Mouse (Mus musculus) heart, embryonic 11.5 days (tissue): ENCODE results near the gene Fkbp8. TPM values are rescaled to one million over a fixed set of nuclear protein-coding genes. Genes with fewer than 3 reads are reported as not detected.
A peak's percentile ranks its signal among the peaks of the same experiment; 100 is the strongest.
"Not testable (repeated sequence)": the region's sequence is repeated elsewhere in the genome, so short reads cannot be mapped to it uniquely, and the experiment has no call there.

ENCODE experiments used
- ATAC-seq: fragments of 200-750 bp; cut with Nextera tagmentation; replicated peaks from 2 replicates; pipeline ENCODE4 v1.8.0; 2017; ENCODE audit warnings: moderate library complexity; ENCODE audit not compliant: insufficient number of reproducible peaks, low FRiP score, low TSS enrichment
- H3K27ac ChIP-seq: fragments of 300-500 bp; sonication (generic); 2 replicates; pipeline ENCODE4 v1.5.1; 2014; ENCODE audit warnings: mild to moderate bottlenecking, low read depth, low read length
- H3K27me3 ChIP-seq: fragments of 300-500 bp; sonication (generic); 2 replicates; pipeline ENCODE4 v1.6.1; 2014; ENCODE audit warnings: mild to moderate bottlenecking, low read length, mixed read lengths; ENCODE audit not compliant: control insufficient read depth, insufficient read depth
- H3K36me3 ChIP-seq: fragments of 300-500 bp; sonication (generic); 2 replicates; pipeline ENCODE4 v1.6.1; 2014; ENCODE audit warnings: mild to moderate bottlenecking, low read length, moderate library complexity, mixed read lengths; ENCODE audit not compliant: control insufficient read depth, insufficient read depth
- H3K4me1 ChIP-seq: fragments of 300-500 bp; sonication (generic); 2 replicates; pipeline ENCODE4 v1.6.1; 2014; ENCODE audit warnings: low read length; ENCODE audit not compliant: control insufficient read depth, insufficient read depth
- H3K4me2 ChIP-seq: fragments of 300-500 bp; sonication (generic); 2 replicates; pipeline ENCODE4 v1.6.1; 2014; ENCODE audit warnings: mild to moderate bottlenecking, moderate library complexity
- H3K4me3 ChIP-seq: fragments of 300-500 bp; sonication (generic); 2 replicates; pipeline ENCODE4 v1.5.1; 2014; ENCODE audit warnings: low read depth, low read length
- H3K9ac ChIP-seq: fragments of 300-500 bp; sonication (generic); 2 replicates; pipeline ENCODE4 v1.6.1; 2014; ENCODE audit warnings: mild to moderate bottlenecking, low read depth, low read length, moderate library complexity
- H3K9me3 ChIP-seq: fragments of 300-500 bp; sonication (generic); replicated peaks from 2 replicates; pipeline ENCODE4 v1.6.1; 2016; ENCODE audit warnings: low read length; ENCODE audit not compliant: control insufficient read depth
- WGBS: fragments of 180-500 bp; shearing (Covaris S2); extraction: QIAGEN DNeasy Blood & Tissue Kit; methylation state at CpG from one replicate; pipeline ENCODE4 v1.1.7; 2014; ENCODE audit not compliant: insufficient replicate concordance; 5-methylcytosine and 5-hydroxymethylcytosine counted together
- polyA plus RNA-seq: library from polyadenylated mRNA; unstranded; fragments of >200 nt; fragmentation: Nextera tagmentation; extraction: Ambion mirVana; gene quantifications from 2 replicates; pipeline ENCODE4 v1.2.1, GENCODE M21; 2014

Fkbp8 gene
- polyA plus RNA-seq, 1 experiment from 2014 or later = 212 TPM

DNA sequence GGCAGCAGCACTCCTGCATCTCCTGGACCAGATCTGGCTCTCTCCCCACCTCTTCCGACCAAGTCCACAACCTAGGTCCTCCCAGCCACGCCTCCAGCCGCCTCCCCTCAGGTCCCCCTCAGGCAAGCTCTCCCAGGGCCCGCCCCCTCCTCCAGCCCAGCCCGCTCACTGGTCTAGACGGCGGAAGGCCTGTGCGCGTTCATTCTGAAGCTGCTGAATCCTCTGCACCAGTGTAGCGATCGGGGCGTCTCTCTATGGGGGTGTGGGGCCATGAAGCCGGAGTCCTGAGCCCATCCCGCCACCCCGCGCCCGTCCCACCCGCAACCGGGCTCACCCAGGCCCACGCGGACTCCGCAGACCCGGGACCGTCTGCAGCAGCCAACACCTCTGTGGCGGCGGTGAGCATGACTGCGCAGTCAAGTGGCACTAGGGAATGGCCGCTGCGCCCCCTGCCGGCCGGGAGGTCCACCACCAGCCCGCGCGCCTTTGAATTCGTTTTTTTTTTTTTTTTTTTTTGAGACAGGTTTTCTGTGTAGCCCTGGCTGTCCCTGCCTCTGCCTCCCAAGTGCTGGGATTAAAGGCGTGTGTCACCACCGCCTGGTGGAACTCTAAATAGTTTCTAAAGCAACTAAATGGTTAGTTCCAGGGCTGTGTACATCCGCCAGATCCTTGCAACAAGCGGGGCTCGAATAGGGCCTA is 21.0 kb upstream of the Fkbp8 start, which contains the start of gene Rex1bd:
Gene Rex1bd (minus strand): TSS at position 425 of the 699 bp plus-strand sequence.
- peak; percentile 86 for ATAC-seq
- Histone ChIP-seq H3K27ac (peak within 1 kb of the TSS; percentile 87), H3K36me3 (peaks cover 10% of the 10 kb centered on the region), H3K9ac (peak within 1 kb of the TSS; percentile 89), H3K4me3 (peak within 1 kb of the TSS; percentile 73), H3K4me2 (peak within 1 kb of the TSS; percentile 89), H3K9me3 (no peaks in the 10 kb centered on the region), H3K4me1 (peaks cover 35% of the 10 kb centered on the region), H3K27me3 (peaks cover 27% of the 10 kb centered on the region)
- 2% methylated on average over 40 of the region's 40 CpGs for WGBS

DNA sequence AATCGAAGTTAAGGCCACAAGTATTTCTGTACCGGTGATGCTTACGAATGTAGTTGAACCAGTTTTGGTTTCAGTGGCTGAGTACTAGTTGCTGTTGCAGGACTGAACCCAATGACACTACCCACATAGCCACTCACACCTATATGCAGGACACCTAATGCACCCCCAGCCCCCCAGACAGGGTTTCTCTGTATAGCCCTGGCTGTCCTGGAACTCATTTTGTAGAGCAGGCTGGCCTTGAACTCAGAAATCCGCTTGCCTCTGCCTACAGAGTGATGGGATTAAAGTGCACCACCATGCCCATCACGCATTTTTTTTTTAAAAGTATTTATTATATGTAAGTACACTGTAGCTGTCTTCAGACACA is 20.5 kb upstream of the Fkbp8 start:
- H3K4me1 ChIP-seq = peaks cover 31% of the 10 kb centered on the region
- ATAC-seq = no peak
- peak overlapping the region; percentile 30 for H3K4me2 ChIP-seq

DNA sequence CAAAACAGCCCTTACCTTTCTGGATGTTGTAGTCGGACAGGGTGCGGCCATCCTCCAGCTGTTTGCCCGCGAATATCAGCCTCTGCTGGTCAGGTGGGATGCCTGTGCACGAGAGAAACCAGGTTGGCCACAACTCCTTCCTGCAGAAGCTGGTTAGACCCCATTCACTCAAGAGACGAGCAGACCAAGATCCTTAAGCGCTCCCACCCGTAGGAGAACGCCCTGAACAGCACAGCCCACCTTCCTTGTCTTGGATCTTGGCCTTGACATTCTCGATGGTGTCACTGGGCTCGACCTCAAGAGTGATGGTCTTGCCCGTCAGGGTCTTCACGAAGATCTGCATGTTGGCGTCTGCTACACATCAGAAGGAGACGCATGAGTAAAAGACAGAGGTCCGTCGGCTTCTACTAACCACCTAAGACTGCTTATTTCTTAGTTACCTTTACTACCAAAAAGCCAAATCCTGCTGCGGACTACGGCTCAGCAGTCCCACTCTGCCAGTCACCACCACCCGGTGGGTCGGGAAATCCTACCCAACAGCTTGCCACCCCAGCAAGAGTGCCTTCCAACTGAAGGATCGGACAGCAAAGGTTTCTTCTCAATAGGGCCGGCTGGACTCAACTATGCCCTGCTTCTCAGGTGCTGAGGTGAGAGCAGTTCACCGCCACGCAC is 18.1 kb upstream of the Fkbp8 start:
- WGBS = 9% methylated on average over 25 of the region's 25 CpGs
- ATAC-seq = no peak
- peaks cover 10% of the 10 kb centered on the region for H3K36me3 ChIP-seq
- peak overlapping the region; percentile 93 for H3K4me2 ChIP-seq
- peak overlapping the region; percentile 97 for H3K27ac ChIP-seq
- H3K4me1 ChIP-seq = peaks cover 19% of the 10 kb centered on the region
- H3K9ac ChIP-seq = peak overlapping the region; percentile 100
- peaks cover 2% of the 10 kb centered on the region; the same call in 1 of the 2 replicates for H3K27me3 ChIP-seq
- no peaks in the 10 kb centered on the region for H3K9me3 ChIP-seq
- H3K4me3 ChIP-seq = peak overlapping the region; percentile 97

More for the DNA sequence above, 20.5 kb upstream of the Fkbp8 start:
- peaks cover 10% of the 10 kb centered on the region for H3K36me3 ChIP-seq
- peaks cover 22% of the 10 kb centered on the region for H3K27me3 ChIP-seq
- H3K9me3 ChIP-seq = no peaks in the 10 kb centered on the region
- H3K9ac ChIP-seq = no peak overlapping the region
- H3K27ac ChIP-seq = 0 out of 2 replicates have a peak overlapping the region, but pooled peaks have one; percentile 37
- 56% methylated on average over 5 of the region's 5 CpGs for WGBS
- H3K4me3 ChIP-seq = no peak overlapping the region

DNA sequence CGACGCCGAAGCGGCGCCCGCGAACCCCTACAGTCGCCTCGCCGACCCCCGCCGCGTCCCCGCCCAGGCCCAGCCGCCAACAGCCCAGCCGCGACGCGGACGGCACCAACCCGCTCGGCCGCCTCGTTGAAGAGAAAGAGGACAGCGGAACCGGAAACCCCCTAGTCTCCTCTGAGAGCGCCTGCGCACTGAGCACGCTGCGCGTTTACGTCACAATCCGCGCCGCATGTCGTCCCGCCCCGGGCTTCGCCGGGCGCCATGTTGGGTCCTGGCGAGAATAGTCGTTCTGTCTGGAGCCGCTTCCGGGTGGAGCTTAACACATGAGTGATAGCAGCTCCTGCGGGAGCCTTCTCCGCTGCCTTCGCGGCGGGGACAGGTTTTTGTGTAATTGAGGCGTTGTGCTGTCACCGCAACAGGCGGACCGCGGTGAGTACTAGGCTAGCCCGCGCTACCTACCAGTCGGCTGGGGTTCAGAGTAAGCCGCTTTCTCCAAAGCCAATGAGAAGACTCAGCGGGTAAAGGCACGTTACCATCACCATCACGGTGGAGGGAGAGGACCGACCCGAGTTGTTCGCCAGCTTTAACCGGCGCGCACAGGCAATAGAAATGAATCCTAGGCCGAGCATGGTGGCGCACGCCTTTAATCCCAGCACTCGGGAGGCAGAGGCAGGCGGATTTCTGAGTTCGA is 17.2 kb upstream of the Fkbp8 start, which contains the start of gene Uba52:
Gene Uba52 (minus strand): TSS at position 574 of the 688 bp plus-strand sequence.
- ATAC-seq = peak; percentile 75
- peak within 1 kb of the TSS; percentile 97 for H3K4me3 ChIP-seq
- H3K27ac ChIP-seq = peak within 1 kb of the TSS; percentile 97
- H3K27me3 ChIP-seq = no peaks in the 10 kb centered on the region
- H3K4me2 ChIP-seq = peak within 1 kb of the TSS; percentile 93
- 1% methylated on average over 74 of the region's 74 CpGs for WGBS
- peaks cover 10% of the 10 kb centered on the region for H3K36me3 ChIP-seq
- H3K9me3 ChIP-seq = no peaks in the 10 kb centered on the region
- H3K9ac ChIP-seq = peak within 1 kb of the TSS; percentile 100
- H3K4me1 ChIP-seq = peaks cover 18% of the 10 kb centered on the region

DNA sequence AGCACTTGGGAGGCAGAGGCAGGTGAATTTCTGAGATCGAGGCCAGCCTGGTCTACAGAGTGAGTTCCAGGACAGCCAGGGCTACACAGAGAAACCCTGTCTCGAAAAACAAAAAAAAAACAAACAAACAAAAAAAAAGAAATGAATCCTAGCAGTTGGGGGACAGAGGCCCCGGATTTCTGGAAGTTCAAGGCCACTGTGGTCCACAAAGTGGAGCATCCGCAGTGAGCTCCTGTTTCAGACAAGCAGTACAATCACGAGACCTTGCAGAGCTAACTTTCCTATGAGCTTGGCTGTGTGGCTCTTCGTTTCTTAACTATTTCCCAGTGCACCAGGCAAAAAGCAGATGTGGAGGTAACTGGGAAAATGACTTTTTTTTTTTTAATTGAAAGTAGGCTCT is 16.4 kb upstream of the Fkbp8 start:
- H3K9me3 ChIP-seq, ATAC-seq, H3K27me3 ChIP-seq: not testable (repeated sequence)
- peak overlapping the region; percentile 97; the same call in 1 of the 2 replicates for H3K27ac ChIP-seq
- WGBS = 71% methylated on average over 6 of the region's 6 CpGs
- peak overlapping the region; percentile 97 for H3K4me3 ChIP-seq
- peaks cover 11% of the 10 kb centered on the region for H3K4me1 ChIP-seq
- H3K4me2 ChIP-seq = peak overlapping the region; percentile 93
- H3K36me3 ChIP-seq = peaks cover 12% of the 10 kb centered on the region
- H3K9ac ChIP-seq = peak overlapping the region; percentile 100; the same call in 1 of the 2 replicates

DNA sequence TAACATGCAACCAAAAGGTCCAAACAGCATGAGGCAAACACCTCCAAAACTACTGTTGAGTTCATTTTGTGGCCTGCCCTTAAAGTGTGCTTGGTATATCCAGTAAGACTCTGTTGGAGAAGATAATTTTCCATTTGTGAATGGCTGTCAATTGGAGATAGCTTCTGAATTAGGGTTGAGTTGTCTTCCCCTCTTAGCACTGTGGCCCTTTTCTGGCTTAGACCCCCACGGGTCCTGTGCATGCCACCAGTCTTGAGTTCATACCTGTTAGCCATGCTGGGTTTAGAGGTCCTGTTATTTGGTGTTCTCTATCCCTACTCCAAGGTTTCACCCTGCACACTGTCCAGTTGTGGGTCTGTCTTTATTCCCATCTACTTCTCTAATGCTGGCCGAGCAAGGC is 15.8 kb upstream of the Fkbp8 start:
- peaks cover 11% of the 10 kb centered on the region for H3K4me1 ChIP-seq
- H3K27me3 ChIP-seq = no peaks in the 10 kb centered on the region
- H3K36me3 ChIP-seq = peaks cover 12% of the 10 kb centered on the region
- H3K4me2 ChIP-seq = peak overlapping the region; percentile 93; the same call in 1 of the 2 replicates
- H3K27ac ChIP-seq = no peak overlapping the region
- 0 out of 2 replicates have a peak overlapping the region, but pooled peaks have one; percentile 97 for H3K4me3 ChIP-seq
- no peak for ATAC-seq
- H3K9me3 ChIP-seq = no peaks in the 10 kb centered on the region
- WGBS = 92% methylated on average over 2 of the region's 2 CpGs
- H3K9ac ChIP-seq = 0 out of 2 replicates have a peak overlapping the region, but pooled peaks have one; percentile 12

DNA sequence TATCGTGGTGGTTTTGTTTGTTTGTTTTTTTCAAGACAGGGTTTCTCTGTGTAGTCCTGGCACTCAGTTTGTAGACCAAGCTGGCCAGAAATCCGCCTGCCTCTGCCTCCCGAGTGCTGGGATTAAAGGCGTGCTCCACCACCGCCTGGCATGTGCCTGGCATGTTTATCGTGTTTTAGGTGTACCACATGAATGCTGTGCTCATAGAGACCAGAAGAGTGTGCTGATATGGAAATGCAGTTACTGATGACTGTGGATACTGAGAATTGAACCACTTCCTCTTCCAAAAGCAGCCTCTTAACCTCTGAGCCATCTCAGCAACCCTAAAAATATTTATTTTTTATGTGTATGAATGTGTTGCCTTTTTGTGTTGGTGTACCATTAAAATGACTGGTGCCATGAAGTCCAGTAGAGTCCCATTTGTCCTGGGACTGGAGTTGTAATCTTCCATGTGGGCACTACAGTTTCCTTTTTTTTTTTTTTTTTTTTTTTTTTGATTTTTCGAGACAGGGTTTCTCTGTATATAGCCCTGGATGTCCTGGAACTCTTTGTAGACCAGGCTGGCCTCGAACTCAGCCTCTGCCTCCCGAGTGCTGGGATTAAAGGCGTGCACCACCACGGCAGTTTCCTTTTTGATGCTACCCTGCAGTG is 15.1 kb upstream of the Fkbp8 start:
- 93% methylated on average over 11 of the region's 11 CpGs for WGBS
- peaks cover 11% of the 10 kb centered on the region for H3K4me1 ChIP-seq
- H3K36me3 ChIP-seq = peaks cover 12% of the 10 kb centered on the region
- no peak for ATAC-seq
- H3K4me3 ChIP-seq = no peak overlapping the region
- no peak overlapping the region for H3K4me2 ChIP-seq
- no peaks in the 10 kb centered on the region for H3K27me3 ChIP-seq
- no peaks in the 10 kb centered on the region for H3K9me3 ChIP-seq
- no peak overlapping the region for H3K27ac ChIP-seq
- H3K9ac ChIP-seq = no peak overlapping the region

DNA sequence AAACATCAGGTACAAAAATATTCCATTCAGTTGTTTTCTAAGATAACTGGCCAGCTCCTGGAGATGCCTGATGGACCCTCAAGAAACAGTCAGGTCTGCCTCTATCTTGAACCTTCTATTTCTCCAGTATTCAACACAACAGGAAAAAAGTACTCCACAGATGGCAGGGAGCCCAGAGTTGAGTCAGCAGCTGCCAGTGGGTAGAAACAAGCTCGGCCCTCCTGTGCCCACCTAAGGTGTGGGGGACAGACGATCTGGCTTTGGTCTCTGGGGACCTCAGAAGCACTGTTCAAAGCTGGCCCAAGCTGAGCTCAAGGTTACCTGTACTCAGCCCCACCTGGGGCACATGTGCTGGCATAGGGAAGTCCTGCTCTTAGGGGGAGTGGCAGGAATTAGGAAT is 14.1 kb upstream of the Fkbp8 start:
- H3K4me2 ChIP-seq = no peak overlapping the region
- peaks cover 7% of the 10 kb centered on the region for H3K36me3 ChIP-seq
- 89% methylated on average over 2 of the region's 2 CpGs for WGBS
- no peak overlapping the region for H3K27ac ChIP-seq
- no peak overlapping the region for H3K4me3 ChIP-seq
- no peak for ATAC-seq
- H3K27me3 ChIP-seq = no peaks in the 10 kb centered on the region
- H3K9ac ChIP-seq = no peak overlapping the region; the same call in 1 of the 2 replicates
- peaks cover 10% of the 10 kb centered on the region for H3K4me1 ChIP-seq
- no peaks in the 10 kb centered on the region for H3K9me3 ChIP-seq
